Mouse (Mus musculus): ENCODE data around the gene Arhgef3.

Arhgef3 gene

GRCm38 (mm10) chr14:27315737-27316136 lies 201.0 kb downstream of the Arhgef3 start:
- no peak for DNase-seq (ENCODE audit: low read depth)

- peak; percentile 82 for DNase-seq (ENCODE audit: low read depth)
Observed at GRCm38 (mm10) chr14:27317146-27317545, 202.4 kb downstream of the Arhgef3 start.

GRCm38 (mm10) chr14:27319386-27319785 lies 204.7 kb downstream of the Arhgef3 start:
- DNase-seq (ENCODE audit: low read depth) = no peak

- no peak for DNase-seq (ENCODE audit: low read depth)
Observed at GRCm38 (mm10) chr14:27322041-27322440, 207.3 kb downstream of the Arhgef3 start.

- no peak for DNase-seq (ENCODE audit: low read depth)
Observed at GRCm38 (mm10) chr14:27324689-27325088, 210.0 kb downstream of the Arhgef3 start.

GRCm38 (mm10) chr14:27325537-27325936 lies 210.8 kb downstream of the Arhgef3 start:
- peak; percentile 43 for DNase-seq (ENCODE audit: low read depth)

- DNase-seq (ENCODE audit: low read depth) = no peak
Observed at GRCm38 (mm10) chr14:27327862-27328261, 213.2 kb downstream of the Arhgef3 start.

GRCm38 (mm10) chr14:27328952-27329351 lies 214.3 kb downstream of the Arhgef3 start:
- DNase-seq (ENCODE audit: low read depth) = no peak

- no peak for DNase-seq (ENCODE audit: low read depth)
Observed at GRCm38 (mm10) chr14:27331490-27332035, 216.9 kb downstream of the Arhgef3 start.

- DNase-seq (ENCODE audit: low read depth) = no peak
Observed at GRCm38 (mm10) chr14:27332359-27332987, 217.8 kb downstream of the Arhgef3 start.

- DNase-seq (ENCODE audit: low read depth) = peak; percentile 97
Observed at GRCm38 (mm10) chr14:27335331-27336207, 220.9 kb downstream of the Arhgef3 start.

- DNase-seq (ENCODE audit: low read depth) = peak; percentile 74
Observed at GRCm38 (mm10) chr14:27336208-27337114, 221.8 kb downstream of the Arhgef3 start.

- peak; percentile 72 for DNase-seq (ENCODE audit: low read depth)
Observed at GRCm38 (mm10) chr14:27337156-27337555, 222.5 kb downstream of the Arhgef3 start.

- peak; percentile 88 for DNase-seq (ENCODE audit: low read depth)
Observed at GRCm38 (mm10) chr14:27338034-27338708, 223.5 kb downstream of the Arhgef3 start.

GRCm38 (mm10) chr14:27340682-27341415 lies 226.2 kb downstream of the Arhgef3 start:
- no peak for DNase-seq (ENCODE audit: low read depth)

GRCm38 (mm10) chr14:27341486-27341885 lies 226.8 kb downstream of the Arhgef3 start:
- peak; percentile 83 for DNase-seq (ENCODE audit: low read depth)

- DNase-seq (ENCODE audit: low read depth) = no peak
Observed at GRCm38 (mm10) chr14:27342451-27342850, 227.8 kb downstream of the Arhgef3 start.

- DNase-seq (ENCODE audit: low read depth) = no peak
Observed at GRCm38 (mm10) chr14:27344250-27344990, 229.7 kb downstream of the Arhgef3 start.

GRCm38 (mm10) chr14:27345051-27345885 lies 230.6 kb downstream of the Arhgef3 start:
- peak; percentile 67 for DNase-seq (ENCODE audit: low read depth)
